Mouse (Mus musculus) embryonic stem cell, embryonic (primary cell): ENCODE results near the gene Slf1.

Source experiments
- CTCF ChIA-PET, 4 experiments: fragments of 300-600 bp in 2 of 4; fragments of 350-600 bp in 2 of 4; sonication (Branson Sonifier 250); formaldehyde crosslinking; loops; one replicate each; lab custom pipeline; 2022; ENCODE audit warnings: inconsistent platforms in 2 of 4; lab: Charles Lee
- POLR2A ChIA-PET, 4 experiments: fragments of 300-600 bp in 2 of 4; fragments of 350-600 bp in 2 of 4; sonication (Branson Sonifier 250); formaldehyde crosslinking; loops; one replicate each; lab custom pipeline; 2022; ENCODE audit warnings: antibody characterized with exemption in 4 of 4, inconsistent platforms in 1 of 4; lab: Charles Lee

The Slf1 gene

GRCm38 (mm10) chr13:77029594-77029993, 105.7 kb downstream of the Slf1 start:
- ChIA-PET POLR2A (interaction anchor here in 1 of 4 experiments (0.6 kb wide), 1 partner anchor 1091 kb away, joined by 3 read pairs; no protein-coding TSS in a partner anchor), CTCF (interaction anchor here in 1 of 4 experiments (0.6 to 0.7 kb wide), 2 partner anchors 232 to 348 kb away, joined by 4 to 11 read pairs; no protein-coding TSS in a partner anchor)

GRCm38 (mm10) chr13:77018851-77019250, 116.4 kb downstream of the Slf1 start:
- ChIA-PET CTCF (no interaction called here), POLR2A (no interaction called here)

DNA sequence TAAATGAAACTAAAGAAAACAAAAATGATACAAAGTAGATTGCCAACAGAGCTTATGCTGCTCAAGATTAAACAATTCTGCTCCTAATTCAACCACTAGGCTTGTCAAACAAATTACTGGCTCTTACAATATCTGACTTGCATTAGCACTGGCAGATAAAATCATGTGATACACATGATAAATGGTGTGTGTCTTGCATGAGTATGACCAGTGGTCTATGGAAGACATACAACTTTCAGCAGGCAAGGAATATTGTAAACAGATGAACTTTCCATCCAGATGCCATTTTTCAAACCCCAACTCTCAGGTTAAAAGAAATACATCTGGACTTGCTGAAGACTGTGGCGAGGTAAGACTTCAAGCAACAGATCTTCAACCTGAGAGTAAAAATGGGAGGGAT, 131.6 kb downstream of the Slf1 start:
- ChIA-PET CTCF (no interaction called here), POLR2A (no interaction called here)

DNA sequence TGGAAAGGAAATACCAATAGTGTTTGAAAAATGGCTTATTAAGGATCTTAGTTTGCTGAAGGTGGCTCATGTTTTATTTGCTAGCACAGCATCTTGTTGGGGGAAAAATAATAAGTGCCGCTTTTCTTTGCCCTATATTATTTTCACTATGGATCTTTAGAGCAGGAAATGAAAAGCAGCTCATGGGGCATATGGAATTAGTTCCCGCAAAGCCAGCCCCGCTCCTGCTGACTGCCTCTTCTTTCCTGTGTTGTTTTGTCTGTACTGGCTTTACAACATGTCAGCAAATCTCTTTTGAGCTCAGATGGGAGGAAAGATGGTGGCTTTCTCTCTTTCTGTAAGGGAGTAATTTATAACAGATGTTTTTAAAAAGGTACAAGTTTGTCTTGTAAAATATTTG, 132.6 kb downstream of the Slf1 start:
- CTCF ChIA-PET = no interaction called here
- POLR2A ChIA-PET = interaction anchor here in 1 of 4 experiments (0.6 kb wide), 1 partner anchor 185 kb away, joined by 3 read pairs; no protein-coding TSS in a partner anchor
